Mouse (Mus musculus) cortical plate, adult 2 months (tissue): Measurements from ENCODE around the gene Zfp629. TPM values are rescaled to one million over a fixed set of nuclear protein-coding genes. Genes with fewer than 3 reads are reported as not detected.

Experiments used
- H3K27ac ChIP-seq: fragments of 200-500 bp; 2 replicates; pipeline ENCODE4 v1.5.1; 2012; ENCODE audit warnings: low read length, control low read depth, inconsistent platforms; ENCODE audit not compliant: insufficient read depth
- H3K4me1 ChIP-seq: fragments of 200-500 bp; 2 replicates; pipeline ENCODE4 v1.6.1; 2011; ENCODE audit warnings: low read length; ENCODE audit not compliant: control insufficient read depth, insufficient read depth
- H3K4me3 ChIP-seq: fragments of 200-500 bp; 2 replicates; pipeline ENCODE4 v1.5.1; 2011; ENCODE audit warnings: mild to moderate bottlenecking, low read length, control low read depth; ENCODE audit not compliant: insufficient read depth
- CTCF ChIP-seq: fragments of 200-500 bp; IDR thresholded peaks from 2 replicates; pipeline ENCODE4 v1.5.1; 2011; ENCODE audit warnings: mild to moderate bottlenecking, control low read depth, low read length; ENCODE audit not compliant: insufficient read depth; ENCODE audit errors: extremely low read depth
- POLR2A ChIP-seq: fragments of 200-500 bp; IDR thresholded peaks from 2 replicates; pipeline ENCODE4 v1.6.1; 2011; ENCODE audit warnings: mild to moderate bottlenecking, low read length, control low read depth; ENCODE audit not compliant: insufficient read depth; ENCODE audit errors: extremely low read depth
- polyA plus RNA-seq: library from polyadenylated mRNA; depleted of rRNA; stranded (reverse); fragments of >200 nt; gene quantifications from 2 replicates; pipeline ENCODE4 v1.2.3, GENCODE M21; 2012

Gene Zfp629
- polyA plus RNA-seq, 1 experiment, result 16.9 TPM

DNA sequence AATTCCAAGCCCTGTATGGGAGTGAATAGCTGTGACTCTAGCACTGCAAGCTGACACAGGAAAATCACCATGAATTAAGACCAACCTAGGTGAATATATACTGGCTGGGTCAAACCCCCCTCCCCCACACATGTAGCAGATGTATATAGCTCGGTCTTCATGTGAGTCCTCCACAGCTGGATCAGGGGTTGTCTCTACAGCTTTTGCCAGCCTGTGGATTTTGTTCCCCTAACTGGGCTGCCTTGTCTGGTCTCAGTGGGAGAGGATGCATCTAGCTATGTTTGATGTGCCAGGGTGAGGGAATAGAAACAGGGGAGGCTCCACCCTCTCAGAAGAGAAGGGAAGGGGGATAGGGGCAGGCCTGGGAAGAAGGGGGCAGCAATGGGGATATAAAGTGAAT lies 739 bp upstream of the Zfp629 start:
- H3K27ac ChIP-seq, result no peak overlapping the region
- TF ChIP-seq POLR2A (no peak), CTCF (no peak)
- peaks cover 1% of the 10 kb centered on the region; the same call in 1 of the 2 replicates for H3K4me1 ChIP-seq
- H3K4me3 ChIP-seq, result peak overlapping the region; percentile 64; the same call in 1 of the 2 replicates

DNA sequence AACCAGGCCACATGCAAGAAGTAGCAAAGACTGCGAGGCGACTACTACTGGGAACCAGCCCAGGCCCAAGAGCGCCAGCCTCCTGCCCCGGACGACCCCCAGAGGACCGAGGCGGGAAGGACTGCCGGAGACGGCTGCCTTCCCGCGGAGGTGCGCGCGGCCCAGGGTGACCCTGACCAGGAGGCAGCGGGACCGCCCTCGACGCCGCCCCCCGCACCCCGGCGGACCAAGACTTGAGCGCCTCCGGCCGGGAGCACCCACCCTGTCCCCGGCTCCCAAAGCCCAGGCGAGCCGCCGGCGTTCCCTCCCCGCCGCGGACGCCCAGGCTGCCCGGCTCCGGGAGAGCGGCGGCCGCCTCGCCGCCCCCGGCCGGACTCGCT lies 1.1 kb downstream of the Zfp629 start:
- H3K4me3 ChIP-seq, result peak overlapping the region; percentile 64
- TF ChIP-seq POLR2A (no peak), CTCF (no peak)
- H3K4me1 ChIP-seq, result peaks cover 1% of the 10 kb centered on the region; the same call in 1 of the 2 replicates
- H3K27ac ChIP-seq, result no peak overlapping the region

DNA sequence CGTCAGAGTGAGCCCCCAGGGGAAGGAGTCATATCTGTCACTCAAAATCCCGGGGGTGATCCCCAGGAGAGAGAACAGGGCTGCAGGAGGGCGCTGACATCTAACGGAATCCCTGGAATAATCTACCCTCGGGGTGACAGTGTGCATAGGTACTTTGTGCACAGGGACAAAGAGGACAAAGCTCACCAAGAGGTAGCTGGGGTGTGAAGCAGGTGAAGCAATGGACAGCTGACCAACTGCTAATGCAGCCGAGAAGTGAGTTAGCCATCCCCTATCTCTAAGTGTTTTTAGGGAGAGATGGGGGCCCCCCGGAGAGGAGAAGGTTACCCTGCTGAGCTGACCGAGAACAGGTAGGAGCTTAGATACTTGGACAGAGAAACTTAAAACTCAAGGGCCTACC lies 1.5 kb downstream of the Zfp629 start:
- Histone ChIP-seq H3K4me3 (peak overlapping the region; percentile 64), H3K27ac (no peak overlapping the region), H3K4me1 (peaks cover 1% of the 10 kb centered on the region; the same call in 1 of the 2 replicates)
- TF ChIP-seq POLR2A (no peak), CTCF (no peak)

DNA sequence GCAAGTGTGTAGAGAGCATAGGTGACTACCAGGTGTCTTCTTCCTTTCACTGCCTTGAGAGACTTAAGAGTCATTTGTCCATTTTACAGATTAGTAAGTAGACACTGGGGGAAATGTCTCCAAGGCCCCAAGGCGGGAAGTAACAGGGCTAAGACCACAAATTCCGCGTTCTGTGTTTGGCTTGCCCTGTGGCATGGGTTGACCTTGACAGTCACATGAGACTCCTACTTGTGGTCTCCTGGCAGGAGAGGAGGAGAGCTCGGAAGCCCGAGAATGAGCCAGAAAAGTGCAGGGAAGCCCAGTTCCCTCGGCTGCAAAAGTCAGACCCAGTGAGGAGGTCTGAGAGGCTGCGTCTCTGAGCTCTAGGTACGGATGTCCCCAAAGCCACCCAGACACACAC lies 2.1 kb downstream of the Zfp629 start:
- Histone ChIP-seq H3K27ac (no peak overlapping the region), H3K4me1 (peaks cover 1% of the 10 kb centered on the region; the same call in 1 of the 2 replicates), H3K4me3 (0 out of 2 replicates have a peak overlapping the region, but pooled peaks have one; percentile 64)
- TF ChIP-seq CTCF, result no peak
- TF ChIP-seq POLR2A, result no peak

DNA sequence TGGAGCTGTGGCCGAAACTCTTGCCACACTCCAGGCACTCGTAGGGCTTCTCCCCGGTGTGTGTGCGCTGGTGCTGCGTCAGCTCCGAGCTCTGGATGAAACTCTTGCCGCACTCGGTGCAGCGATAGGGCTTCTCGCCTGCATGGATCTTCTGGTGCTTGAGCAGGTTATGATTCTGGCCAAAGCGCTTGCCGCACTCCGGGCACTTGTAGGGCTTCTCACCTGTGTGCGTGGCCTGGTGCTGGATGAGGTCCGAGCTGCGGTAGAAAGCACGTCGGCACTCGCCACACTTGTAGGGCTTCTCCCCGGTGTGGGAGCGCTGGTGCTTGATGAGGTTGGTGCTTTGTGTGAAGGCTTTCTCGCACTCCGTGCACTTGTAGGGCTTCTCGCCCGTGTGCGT lies 4.0 kb downstream of the Zfp629 start:
- Histone ChIP-seq H3K27ac (no peak overlapping the region), H3K4me1 (peaks cover 1% of the 10 kb centered on the region; the same call in 1 of the 2 replicates), H3K4me3 (no peak overlapping the region)
- TF ChIP-seq CTCF (no peak), POLR2A (no peak)

DNA sequence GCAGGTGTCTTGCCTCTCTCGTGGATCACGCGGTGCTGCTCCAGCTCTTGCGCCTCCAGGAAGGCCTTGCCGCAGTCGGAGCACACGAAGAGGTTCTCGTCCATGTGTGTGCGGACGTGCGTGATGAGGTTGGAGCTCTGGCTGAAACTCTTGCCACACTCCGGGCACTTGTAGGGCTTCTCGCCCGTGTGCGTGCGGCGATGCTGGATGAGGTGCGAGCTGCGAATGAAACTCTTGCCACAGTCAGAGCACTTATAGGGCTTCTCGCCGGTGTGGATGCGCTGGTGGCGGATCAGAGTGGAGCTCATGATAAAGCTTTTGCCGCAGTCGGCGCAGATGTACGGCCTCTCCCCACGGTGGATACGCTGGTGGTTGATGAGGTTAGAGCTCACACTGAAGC lies 4.6 kb downstream of the Zfp629 start:
- Histone ChIP-seq H3K27ac (no peak overlapping the region), H3K4me3 (no peak overlapping the region), H3K4me1 (peaks cover 1% of the 10 kb centered on the region; the same call in 1 of the 2 replicates)
- no peak for TF ChIP-seq CTCF
- TF ChIP-seq POLR2A, result no peak

DNA sequence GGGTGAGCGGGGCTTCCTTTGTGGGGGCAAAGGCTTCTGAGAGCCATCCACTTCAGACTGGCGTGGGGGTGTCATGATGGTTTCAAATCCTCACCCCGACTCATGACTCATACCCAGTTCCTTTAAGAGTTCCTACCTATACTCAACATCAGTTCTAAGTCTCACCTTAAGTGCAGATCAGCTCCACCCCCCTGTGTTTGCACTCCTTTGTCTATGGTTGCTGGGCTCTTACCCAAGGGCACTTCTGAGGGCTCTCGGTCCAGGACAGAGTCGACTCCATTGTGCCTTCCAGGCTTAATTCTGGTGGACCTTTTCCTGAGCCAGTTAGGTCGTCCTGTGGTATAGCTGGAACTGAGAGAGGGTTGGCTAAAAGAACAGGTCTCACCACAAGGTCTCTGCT lies 8.4 kb downstream of the Zfp629 start:
- Histone ChIP-seq H3K4me1 (no peaks in the 10 kb centered on the region), H3K4me3 (no peak overlapping the region), H3K27ac (no peak overlapping the region)
- TF ChIP-seq CTCF, result no peak
- TF ChIP-seq POLR2A, result no peak

DNA sequence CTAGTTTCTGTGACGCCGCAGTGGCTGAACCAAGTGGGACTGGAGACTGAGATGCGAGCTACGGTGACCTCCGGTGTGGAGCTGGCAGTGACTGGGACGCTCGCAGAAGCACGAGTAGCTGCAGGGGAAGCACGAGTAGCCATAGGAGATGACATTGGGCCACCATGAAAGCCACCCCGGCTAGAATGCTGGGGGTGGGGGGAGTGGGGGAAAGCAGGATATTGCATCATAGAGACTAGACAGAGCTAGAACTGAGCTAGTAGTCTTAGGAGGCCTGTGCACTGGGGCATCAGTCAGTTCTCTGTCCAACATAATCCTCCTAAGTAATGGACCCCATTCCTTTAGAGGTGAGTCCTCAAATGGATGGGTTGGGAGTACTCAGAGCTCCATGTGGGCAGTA lies 11.3 kb downstream of the Zfp629 start:
- no peaks in the 10 kb centered on the region for H3K4me1 ChIP-seq
- H3K27ac ChIP-seq, result no peak overlapping the region
- H3K4me3 ChIP-seq, result no peak overlapping the region
- 0 out of 2 replicates have a peak, but pooled peaks have one; percentile 22 for TF ChIP-seq POLR2A
- no peak for TF ChIP-seq CTCF

DNA sequence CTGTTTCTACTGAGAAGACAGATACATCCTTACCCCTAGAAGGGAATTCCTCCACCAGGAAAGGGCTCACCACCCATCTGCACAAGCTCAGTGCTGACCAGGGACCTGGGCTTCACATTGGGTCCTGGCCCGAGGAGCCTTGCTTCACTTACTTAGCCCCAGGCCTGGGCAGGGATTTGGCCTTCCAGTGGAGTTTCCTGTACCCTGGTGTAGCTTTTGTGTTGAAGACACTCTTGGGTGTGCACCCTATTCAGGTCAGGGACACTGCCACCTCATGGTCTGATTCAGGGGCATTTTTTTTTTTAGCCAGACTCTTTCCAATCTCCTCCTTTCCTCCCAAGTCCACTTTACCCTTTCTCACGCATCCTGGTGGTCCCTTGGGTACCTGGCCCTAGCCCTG lies 12.7 kb downstream of the Zfp629 start:
- no peak overlapping the region for H3K27ac ChIP-seq
- TF ChIP-seq CTCF (no peak), POLR2A (no peak)

DNA sequence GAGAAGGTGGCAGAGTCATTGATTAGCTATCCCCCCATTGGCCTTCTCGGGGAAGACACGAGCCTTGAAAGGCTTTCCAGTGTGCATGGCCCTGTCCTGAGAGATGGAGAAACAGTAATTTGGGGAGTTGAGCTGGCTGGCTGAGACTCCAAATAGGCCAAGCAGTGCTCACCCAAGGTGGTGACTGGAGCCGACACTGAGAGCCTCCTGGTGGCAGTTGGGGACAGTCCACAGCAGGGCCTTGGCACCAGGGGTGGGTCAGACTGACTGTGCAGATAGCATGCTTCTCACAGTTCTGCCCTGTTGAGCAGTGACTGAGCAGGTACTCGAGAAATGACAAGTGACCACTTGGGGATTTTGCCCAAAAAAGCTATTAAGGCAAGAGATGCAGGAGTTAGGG lies 13.9 kb downstream of the Zfp629 start:
- Histone ChIP-seq H3K4me3 (no peak overlapping the region), H3K27ac (no peak overlapping the region), H3K4me1 (no peaks in the 10 kb centered on the region)
- TF ChIP-seq POLR2A, result no peak
- no peak for TF ChIP-seq CTCF

More for the DNA sequence above, 12.7 kb downstream of the Zfp629 start:
- H3K4me3 ChIP-seq, result no peak overlapping the region
- no peaks in the 10 kb centered on the region for H3K4me1 ChIP-seq
